Mouse (Mus musculus): ENCODE measurements around the gene Ppp4r1.
A peak's percentile ranks its signal among the peaks of the same experiment; 100 is the strongest.

The Ppp4r1 gene

DNA sequence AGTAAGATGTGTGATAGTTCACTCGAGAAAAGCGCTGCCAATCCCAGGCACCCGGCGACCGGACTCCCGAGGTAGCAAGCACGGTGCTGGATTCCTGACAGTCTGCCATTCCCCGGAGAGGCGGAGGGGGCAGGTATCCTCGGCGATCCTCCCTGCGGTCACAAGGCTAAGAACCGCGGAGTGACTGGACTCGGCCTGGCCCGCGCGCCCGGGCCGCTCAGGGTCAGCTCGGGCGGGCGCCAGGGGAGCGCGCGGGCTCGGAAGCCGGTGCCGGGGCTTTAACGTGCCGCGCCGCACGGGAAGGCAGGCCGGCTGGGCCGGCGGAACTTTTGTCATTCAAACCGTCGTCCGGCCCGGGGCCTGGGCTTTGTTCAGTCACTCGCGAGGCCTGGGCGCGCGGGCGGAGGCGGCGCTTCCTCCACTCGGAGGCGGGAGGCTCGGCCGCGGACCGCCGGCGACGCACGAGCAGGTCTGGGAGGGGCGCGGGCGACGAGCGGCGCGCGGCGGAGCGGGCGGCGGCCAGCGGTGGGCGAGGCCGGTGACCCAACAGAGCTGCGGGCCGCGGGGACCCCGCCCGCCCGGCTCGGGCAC is at the start of gene Ppp4r1:
Gene Ppp4r1 (plus strand): TSS at position 23 of the 591 bp plus-strand sequence.
- peak; percentile 54 to 65 for DNase-seq (ENCODE audit: low spot score in 2 of 2)

DNA sequence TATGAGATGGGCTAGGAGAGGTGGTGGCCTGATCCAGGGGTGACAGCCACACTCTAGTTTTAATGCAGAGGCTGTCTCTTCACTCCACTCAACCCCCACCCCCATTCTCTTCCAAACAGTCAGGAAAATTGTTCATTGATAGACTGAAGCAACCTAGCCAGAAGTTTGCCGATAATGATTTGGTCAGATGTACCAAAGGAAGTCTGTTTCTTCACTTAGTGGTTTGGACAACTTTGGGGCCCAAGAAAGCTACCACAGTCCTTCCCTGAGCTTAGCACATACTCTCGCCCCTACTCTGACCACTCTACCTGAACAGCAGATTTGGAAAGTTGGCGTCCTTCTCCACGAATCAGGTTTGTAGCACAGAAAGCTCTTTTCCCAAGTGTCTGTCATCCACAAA is 49.7 kb upstream of the Ppp4r1 start:
- DNase-seq (ENCODE audit: low spot score in 2 of 2), result no peak

DNA sequence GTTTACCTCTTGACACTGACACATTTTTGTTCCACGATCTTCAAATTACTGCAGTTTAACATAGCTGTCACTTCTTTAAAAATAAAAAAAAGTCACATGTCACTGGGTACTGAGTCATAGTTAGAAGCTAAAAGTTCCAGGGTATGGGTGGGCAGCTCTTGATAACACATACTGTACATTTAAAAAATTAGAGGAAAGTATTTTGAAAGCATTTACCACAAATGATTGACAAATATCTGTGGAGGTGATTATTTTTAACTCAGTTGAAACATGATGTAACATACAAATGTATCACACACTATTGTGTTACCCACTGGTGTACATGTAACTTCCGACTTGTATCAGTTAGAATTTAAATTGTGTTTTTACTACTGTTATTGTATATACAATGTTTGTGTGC is 47.3 kb upstream of the Ppp4r1 start:
- DNase-seq (ENCODE audit: low spot score in 2 of 2), result no peak

DNA sequence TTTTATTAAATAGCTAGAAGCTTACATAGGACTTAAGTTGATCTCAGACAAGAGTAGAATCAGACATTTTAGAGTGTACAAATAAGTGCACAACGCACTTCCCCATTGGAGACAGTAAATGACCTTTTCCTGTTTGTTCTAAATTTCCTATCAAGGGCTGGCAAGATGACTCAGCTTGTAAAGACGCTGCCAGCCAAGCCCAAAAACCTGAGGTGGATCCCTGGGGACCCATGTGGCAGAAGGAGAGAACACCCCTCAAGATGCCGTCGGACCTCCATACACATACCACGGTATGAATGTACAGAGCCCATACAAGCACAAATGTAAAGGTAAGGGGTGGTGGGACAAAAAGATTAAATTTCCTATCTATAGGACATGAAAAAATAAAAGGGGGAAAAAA is 45.2 kb upstream of the Ppp4r1 start:
- DNase-seq (ENCODE audit: low spot score in 2 of 2), result no peak

DNA sequence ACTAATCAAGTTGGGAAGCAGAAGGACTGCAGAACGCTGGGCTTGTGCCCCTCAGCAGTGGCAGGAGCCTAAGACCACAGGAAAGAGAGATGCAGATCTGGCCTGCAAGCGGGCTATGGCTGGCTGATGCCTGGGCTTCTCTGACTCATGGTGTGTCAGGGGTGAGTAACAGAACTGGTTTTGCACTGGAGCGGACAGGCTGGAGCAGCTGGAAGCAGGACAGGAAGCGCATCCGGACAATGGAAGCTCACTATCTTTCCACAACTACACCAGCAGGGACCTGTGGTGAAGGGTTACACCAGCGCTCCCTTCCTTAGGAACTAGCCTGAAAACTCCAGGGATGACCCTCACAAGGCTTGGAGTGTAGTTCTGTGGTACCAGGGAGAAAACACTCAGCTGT is 44.8 kb upstream of the Ppp4r1 start:
- DNase-seq (ENCODE audit: low spot score in 2 of 2), result no peak

DNA sequence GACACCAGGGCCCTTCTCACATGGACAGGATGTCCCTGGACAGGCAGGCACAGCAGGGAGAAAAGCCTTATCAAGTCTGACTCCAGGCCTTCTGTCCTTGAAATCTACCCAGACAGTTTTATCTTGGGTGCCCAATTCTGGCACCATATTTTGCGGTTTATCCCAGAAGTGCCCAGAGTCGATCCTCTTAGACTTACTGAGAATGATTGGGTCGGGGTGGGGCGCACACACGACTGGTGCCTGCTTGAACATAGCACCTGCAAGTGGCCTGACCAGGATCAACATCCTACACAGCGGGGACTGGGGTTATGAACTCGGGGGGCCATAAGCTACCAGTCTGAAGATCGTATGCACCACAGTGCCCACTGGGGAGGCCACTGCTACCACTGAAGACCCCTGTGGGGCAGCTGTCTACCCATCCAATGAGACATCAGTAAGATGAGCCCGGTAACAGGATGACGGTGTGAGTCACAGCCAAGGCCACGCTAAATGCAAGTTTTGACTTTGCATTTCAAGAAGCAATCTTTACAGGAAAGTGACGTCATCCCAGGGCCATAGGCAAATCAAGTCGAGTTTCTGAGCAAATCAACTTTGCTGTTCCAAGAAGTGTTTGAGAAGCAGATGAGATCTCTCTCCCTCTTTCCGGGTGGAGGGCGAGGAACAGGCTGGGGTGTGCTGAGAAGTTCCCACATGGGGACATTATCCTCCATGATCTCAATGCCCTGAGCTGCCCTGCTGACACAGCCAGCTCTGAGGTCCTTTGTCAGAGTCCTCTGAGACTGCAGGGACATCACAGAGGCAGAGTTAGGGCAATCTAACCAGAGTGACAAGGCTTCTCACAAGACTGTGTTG is 42.3 kb upstream of the Ppp4r1 start:
- no peak for DNase-seq (ENCODE audit: low spot score in 2 of 2)

DNA sequence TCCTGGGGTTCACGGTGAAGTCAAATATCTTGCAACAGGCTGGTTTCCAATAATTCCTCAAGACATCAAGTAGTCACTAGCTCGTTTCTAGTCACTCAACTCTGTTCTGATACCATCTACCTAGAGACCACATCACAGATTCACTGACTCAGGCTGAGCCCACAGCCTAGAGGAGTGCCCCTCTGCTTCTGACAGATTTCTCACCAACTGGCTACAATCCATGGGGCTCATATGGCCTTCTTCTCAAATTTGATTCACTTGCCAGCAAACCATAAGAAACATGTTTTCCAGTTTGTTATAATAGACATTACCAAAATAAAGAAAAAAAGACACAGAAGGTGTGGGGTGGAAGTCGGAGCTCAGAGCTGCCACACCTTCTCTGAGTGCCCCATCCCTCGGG is 40.8 kb upstream of the Ppp4r1 start:
- no peak for DNase-seq (ENCODE audit: low spot score in 2 of 2)

DNA sequence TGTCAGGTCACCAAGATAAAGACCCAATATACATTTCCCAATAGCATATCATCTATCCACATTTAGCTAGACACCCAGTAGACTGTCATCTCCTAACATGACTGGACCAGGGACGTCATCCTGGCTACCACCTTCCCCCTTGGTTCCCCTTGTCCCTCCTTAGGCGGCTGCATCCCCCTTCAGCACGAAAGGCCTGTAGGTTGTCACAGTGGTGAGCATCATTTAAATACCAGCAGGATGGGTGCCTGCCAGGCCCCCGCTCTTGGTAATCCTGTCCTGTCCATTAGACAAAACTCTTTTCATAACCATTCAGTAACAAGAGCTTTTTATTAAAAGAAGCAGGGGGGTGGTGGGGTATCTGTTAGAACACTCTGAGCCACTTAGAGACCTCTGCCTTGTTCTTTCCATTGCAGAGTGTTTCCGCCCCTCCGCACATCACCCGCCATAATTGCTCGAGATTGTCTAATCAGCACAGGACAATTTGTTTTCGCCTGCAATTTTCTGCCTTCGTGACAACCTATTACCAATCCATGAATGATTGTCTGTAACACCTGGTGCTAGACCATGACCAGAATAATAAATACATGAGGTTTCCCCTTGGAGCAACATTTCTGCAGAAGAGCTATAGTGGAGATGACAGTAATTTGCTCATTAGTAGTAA is 40.0 kb upstream of the Ppp4r1 start:
- no peak for DNase-seq (ENCODE audit: low spot score in 2 of 2)

DNA sequence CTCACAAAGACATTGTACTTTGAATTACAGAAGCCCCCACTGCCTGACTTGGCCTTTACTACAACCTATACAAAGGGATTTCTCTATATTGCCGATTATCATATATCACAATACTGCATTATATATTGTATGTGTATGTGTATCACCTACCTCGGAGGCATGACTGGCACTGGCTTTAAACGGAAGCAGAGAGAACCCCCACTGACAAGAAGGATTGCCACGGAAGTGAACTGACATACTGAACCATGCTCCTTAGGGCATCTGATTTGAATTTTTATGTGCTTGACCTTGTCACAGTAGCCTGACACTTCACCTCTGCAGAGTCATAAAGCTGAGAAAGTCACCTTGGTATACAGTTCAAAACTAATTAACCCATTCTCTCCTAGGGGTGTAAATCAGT is 39.4 kb upstream of the Ppp4r1 start:
- no peak for DNase-seq (ENCODE audit: low spot score in 2 of 2)

DNA sequence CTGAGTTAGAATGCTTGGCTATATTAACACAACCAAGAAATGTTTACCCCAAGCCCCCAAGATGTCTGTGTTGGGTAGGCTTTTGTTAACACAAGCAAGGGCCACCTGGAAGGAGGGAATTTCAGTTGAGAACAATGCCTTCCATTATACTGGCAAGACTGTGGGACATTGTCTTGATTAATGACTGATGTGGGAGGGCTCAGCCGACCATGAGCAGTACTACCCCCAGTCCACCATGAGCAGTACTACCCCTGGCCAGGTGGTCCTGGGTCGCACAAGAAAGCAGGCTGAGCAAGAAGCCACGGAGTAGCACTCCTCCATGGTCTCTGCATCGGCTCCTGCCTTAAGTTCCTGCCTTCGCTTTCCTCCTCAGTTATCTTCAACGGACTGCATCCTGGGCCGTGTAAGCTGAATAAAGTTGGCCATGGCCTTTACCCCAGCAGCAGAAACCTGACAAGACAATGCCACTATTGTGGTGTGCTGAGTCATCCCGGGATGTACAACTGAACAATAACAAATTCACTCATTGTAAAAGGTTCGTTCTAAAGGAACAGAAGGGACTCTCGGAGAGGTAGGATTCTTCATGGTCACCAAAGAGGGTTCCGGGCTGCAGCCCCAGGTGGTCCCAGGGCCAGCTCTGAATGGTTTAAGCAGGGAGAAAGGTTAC is 38.6 kb upstream of the Ppp4r1 start:
- no peak for DNase-seq (ENCODE audit: low spot score in 2 of 2)

DNA sequence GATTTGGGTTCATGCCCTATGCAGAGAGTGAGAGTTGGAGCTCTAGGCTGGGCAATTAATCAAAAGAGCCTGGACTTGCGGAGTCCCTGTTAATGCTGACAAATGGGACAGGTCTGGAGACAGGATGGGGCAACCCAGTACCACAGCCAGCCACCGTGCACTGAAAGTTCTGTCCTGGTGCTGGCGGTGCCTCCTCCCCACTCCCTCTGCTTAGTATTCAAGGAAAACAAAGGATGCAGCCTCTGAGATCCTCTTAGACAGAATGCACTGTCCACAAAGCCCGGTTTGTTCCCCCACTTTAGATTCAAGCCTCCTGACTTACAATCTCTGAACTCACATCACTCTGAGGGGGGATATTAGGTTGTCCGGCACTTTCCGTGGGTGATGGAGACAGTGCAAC is 36.1 kb upstream of the Ppp4r1 start:
- no peak for DNase-seq (ENCODE audit: low spot score in 2 of 2)

DNA sequence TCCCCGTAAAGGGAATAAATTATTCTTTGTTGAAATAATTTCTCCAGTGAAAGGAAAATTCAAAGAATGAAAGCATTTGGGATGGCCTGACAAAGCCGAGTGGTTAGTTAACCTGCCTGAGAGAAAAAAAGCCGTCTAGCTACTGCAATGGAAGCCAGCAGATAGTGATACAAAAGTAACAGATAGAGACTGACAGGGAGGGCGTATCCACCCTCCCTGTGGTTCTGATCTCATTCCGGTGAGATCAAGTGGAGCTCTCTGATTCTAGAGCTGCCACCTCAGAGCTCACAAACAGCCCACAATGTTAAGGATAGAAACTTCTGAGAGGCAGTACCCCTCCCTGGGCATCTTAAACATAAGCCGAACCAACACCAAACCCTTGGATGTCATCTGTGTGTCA is 33.4 kb upstream of the Ppp4r1 start:
- DNase-seq (ENCODE audit: low spot score in 2 of 2), result no peak

DNA sequence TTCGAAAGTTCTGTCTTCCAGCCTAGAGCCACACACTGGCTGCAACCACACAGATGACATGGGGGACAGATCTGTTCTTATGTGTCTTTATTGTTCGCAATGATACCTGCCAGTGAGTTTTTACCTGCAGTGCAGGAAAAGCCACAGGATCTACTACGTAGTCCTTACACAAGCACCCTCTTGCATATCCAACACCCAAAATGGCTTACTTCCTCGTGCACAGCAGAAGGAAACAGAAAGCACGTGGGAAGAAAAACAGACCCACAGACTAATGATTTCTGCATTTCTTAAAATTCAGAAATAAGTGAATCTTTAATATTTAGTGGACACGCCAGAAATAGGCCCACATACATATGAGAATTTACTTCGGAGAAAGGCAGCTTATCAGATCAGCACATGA is 32.6 kb upstream of the Ppp4r1 start:
- no peak for DNase-seq (ENCODE audit: low spot score in 2 of 2)

DNA sequence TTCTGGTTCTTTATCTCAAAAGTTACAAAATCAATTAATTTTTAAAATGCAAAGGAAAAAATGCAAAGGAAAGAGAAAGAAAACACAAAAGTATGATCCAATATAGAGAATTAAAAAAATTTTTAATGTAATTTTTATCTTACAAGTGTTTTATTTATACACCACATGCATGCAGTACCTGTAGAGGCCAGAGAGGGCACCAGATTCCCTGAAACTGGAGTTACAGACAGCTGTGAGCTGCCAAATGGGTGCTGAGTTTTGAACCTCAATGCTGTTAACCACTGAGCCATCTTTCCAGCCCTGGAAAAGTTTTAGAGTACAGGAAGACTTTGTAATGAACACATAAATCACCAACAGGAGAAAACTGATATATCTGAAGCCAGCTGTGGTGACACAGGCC is 32.1 kb upstream of the Ppp4r1 start:
- no peak for DNase-seq (ENCODE audit: low spot score in 2 of 2)

DNA sequence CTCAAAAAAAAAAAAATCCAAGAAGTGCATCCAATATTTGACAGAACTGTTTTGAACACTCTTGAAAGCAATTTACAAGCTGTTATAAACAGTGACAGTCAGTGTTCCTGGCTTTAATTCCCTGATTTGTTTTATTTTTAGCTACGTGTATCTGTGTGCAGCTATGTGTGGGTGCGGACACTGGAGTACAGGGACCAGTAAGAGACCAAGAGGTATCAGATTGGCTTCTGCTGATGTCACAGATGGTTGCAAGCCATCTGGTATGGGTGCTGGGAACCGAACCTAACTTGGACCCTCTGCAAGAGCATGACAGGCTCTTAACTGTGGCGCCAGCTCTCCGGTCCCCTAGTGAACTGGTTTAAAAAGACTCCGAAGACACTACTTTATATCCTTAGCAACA is 29.2 kb upstream of the Ppp4r1 start:
- no peak for DNase-seq (ENCODE audit: low spot score in 2 of 2)

DNA sequence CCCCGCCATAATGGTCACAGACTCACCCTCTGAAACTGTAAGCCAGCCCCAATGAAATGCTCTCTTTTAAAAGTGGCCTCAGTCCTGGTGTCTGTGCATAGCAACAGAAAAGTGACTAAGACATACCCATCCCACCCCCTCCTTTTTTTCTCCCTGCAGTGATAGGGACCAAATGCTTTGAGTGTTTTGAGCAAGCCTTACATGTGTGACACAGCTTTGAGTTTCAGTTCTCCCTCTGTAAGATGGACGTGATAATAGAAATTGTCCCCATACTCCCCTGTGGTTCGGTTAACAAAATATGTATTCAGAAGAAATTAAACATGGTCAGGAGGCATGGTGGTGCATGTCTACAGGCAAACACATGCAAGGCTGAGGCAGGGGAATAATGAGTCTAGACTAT is 26.5 kb upstream of the Ppp4r1 start:
- DNase-seq (ENCODE audit: low spot score in 2 of 2), result no peak

DNA sequence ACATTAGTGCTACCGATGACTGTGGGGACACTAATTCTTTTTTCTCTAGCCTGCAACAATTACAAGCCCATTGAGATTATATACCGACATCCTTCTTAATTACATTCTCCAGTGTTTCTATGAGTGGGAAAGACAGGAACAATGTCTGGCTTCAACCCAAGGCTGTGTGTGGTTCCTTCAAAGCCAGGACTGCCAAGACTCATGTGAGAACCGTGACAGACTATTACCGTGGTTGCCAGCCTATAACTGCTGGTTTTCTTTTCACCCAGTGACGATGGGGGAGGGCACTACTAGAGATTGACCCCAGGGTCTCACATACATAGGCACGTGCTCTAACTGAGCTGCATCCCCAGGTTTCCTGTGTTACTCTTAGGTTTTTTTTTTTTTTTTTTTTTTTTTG is 25.2 kb upstream of the Ppp4r1 start:
- DNase-seq (ENCODE audit: low spot score in 2 of 2), result no peak

DNA sequence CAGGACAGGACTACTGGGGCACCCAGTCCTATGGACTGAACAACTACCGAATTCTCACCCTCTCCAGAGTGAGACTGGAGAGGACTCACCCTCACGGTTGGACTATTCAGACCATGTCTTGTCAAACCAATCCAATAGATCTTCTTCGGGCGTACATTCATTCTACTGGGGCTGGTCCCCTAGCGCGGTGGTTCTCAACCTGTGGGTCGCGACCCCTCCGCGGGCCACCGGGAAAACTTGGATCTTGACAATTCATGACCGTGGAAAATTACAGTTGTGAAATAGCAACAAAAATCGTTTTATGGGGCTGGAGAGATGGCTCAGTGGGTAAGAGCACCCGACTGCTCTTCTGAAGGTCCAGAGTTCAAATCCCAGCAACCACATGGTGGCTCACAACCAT is 19.2 kb upstream of the Ppp4r1 start:
- DNase-seq (ENCODE audit: low spot score in 2 of 2), result no peak

DNA sequence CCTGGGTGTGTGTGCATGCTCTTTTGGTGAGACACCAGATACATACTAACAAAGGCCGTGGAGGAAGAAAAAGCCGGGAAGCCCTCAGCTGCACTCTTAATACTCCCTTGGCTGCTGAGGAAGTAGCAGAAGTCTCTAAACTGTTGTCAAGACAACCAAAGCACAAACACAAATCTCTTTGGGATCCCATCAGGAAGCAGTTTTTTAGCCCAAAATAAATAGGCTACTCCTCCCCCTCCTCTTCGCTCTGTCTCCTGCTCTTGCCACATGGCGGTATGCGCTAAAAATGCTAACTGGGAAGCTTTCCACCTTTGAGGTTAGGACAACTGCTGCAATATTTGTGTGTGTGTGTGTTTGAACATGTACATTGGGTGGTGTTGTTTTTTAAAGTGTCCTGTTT is 13.9 kb upstream of the Ppp4r1 start:
- DNase-seq (ENCODE audit: low spot score in 2 of 2), result peak in 1 of 2 experiments; percentile 21

DNA sequence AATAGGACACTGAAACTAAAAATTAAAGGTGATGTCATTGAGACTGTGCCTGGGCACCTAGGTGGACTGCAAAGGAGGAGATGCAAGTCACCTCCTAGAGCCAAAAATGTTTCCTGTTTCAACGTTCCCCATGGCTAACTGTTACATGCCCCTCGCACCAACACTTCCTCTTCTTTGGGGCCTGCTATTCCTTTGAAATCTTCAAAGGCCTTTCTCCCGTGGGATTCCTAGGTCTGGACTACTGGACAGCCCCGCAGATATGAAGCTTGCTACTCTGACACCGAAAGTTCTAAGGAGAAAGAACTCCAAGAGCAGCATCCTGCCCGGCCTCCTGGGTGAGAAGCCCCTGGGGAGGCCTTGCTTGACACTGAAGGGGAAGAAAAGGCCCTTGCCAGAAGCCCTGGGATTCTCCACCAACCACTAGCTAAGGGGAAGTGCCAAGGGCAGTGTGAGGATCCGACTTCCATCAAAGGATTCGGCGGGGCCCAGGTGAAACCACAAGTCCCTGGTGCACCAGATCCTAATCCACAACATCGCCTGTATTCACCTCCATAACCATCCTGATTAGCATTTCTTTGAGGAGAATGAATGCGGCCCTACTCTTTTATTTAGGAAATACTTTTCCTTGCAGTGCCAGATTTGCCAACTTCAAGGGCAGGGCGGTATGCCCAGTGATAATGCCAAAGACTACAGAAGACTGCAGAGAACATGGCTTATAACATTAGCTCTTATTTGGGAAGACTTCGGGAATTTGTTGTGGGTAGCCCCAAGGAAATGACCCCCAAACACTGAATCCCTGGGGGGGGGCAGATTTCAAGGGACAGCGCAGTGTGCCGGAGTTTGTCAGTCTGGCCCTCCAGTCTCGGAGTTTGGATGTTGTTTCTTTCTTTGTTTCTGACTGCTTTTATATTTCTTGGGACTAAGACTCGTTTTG is 11.1 kb upstream of the Ppp4r1 start:
- DNase-seq (ENCODE audit: low spot score in 2 of 2), result no peak
